9 mouse cellular contexts compared by ENCODE assay signal in the genomic region with DNA sequence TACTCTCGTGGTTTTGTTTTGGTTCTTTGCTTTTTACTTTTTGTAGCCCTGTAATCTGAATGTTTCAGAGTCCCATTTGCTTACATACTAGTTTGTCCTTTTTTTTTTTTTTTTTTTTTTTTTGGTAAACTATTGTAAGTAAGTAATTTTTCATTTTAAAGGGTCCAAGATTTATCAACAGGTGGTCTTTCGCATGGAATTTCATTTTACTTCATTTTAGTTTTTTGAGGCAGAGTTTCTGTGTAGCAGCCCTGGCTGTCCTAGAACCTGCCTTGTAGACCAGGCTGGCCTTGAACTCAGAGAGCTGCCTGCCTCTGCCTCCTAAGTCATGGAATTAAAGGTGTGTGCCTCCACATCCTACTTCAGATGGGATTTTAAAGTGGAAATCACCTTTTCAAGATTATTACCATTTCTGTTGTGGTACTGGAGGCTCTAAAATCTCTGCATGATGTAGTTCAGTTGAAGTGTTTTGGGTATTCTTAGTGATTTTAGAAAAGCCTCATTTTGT. TPM values are rescaled to one million over a fixed set of nuclear protein-coding genes. Genes with fewer than 3 reads are reported as not detected.
DNase-seq lines count a peak whose midpoint lies in the region; ATAC-seq and TF ChIP-seq lines count a peak whose summit lies in the region.
"Had no signal": no experiment of that assay in that cellular context is flagged by ENCODE, and none has a peak within 500 bp of the region (broad histone marks: within the 10 kb centered on the region; RNA-seq: fewer than 3 reads in every experiment).

No protein-coding gene starts in this region.

- H3K27ac ChIP-seq in layer of hippocampus, adult 2 months, result peak overlapping the region; percentile 97
- no peak overlapping the region for H3K27ac ChIP-seq in cortical plate, adult 2 months (ENCODE audit: insufficient read depth, low read length)
- H3K27ac ChIP-seq in intestine, embryonic 14.5 days (ENCODE audit: low read depth), result no peak overlapping the region

- no peaks in the 10 kb centered on the region for H3K27me3 ChIP-seq in intestine, embryonic 14.5 days (replicated peaks; ENCODE audit: control insufficient read depth, insufficient read depth, low read length)
- H3K27me3 ChIP-seq in myocyte (ENCODE audit: control insufficient read depth, insufficient read depth, insufficient read length), result no peaks in the 10 kb centered on the region

- H3K36me3 ChIP-seq in intestine, embryonic 14.5 days (ENCODE audit: control insufficient read depth, insufficient read depth, low read length), result peaks cover 4% of the 10 kb centered on the region
- peaks cover 6% of the 10 kb centered on the region for H3K36me3 ChIP-seq in myocyte (ENCODE audit: control insufficient read depth, insufficient read depth)

- no peak overlapping the region; the same call in 1 of the 2 replicates for H3K9ac ChIP-seq in intestine, embryonic 14.5 days (ENCODE audit: low read length)

- H3K79me2 ChIP-seq in myocyte (ENCODE audit: control insufficient read depth, insufficient read depth), result peaks cover 55% of the 10 kb centered on the region

- DNase-seq in layer of hippocampus, adult 2 months (ENCODE audit: low spot score in 2 of 2), result no peak
- DNase-seq in layer of hippocampus, adult 8-10 months (ENCODE audit: low spot score in 2 of 2), result no peak
- DNase-seq in intestine, embryonic 14.5 days (ENCODE audit: low spot score), result no peak
- no peak for DNase-seq in testis, postnatal 14 days (ENCODE audit: low spot score)
- DNase-seq in gastrocnemius, adult 8-10 months (ENCODE audit: low spot score in 2 of 2), result no peak
- no peak for DNase-seq in frontal cortex, postnatal 36 days (ENCODE audit: low spot score in 2 of 2)
- DNase-seq: gastrocnemius, postnatal 10 days had no signal

- peak overlapping the region; percentile 97 for H3K4me3 ChIP-seq in layer of hippocampus, adult 2 months
- peak overlapping the region; percentile 59; the same call in 1 of the 2 replicates for H3K4me3 ChIP-seq in cortical plate, adult 2 months (ENCODE audit: insufficient read depth, low read length)
- H3K4me3 ChIP-seq in intestine, embryonic 14.5 days (ENCODE audit: low read depth, low read length), result peak overlapping the region; percentile 78
- H3K4me3 ChIP-seq in myocyte, result peak overlapping the region; percentile 71

- H3K9me3 ChIP-seq in intestine, embryonic 14.5 days (ENCODE audit: control insufficient read depth, low read length), result no peaks in the 10 kb centered on the region

- TF ChIP-seq POLR2A in cortical plate, adult 2 months (IDR thresholded peaks at IDR 0.05; ENCODE audit: extremely low read depth, insufficient read depth, low read length), result no peak
- no peak for TF ChIP-seq POLR2A in myocyte (IDR thresholded peaks at IDR 0.05; ENCODE audit: insufficient read length, low read depth)

- no peak for ATAC-seq in intestine, embryonic 14.5 days (replicated peaks; ENCODE audit: low FRiP score, low TSS enrichment, low read depth)

- no peak for TF ChIP-seq CTCF in layer of hippocampus, adult 2 months (conservative IDR thresholded peaks at IDR 0.05)
- TF ChIP-seq CTCF in cortical plate, adult 2 months (IDR thresholded peaks at IDR 0.05; ENCODE audit: extremely low read depth, insufficient read depth, low read length), result no peak

- peak overlapping the region; percentile 58 for H3K4me2 ChIP-seq in intestine, embryonic 14.5 days (ENCODE audit: low read length)
- peak overlapping the region; percentile 71 for H3K4me2 ChIP-seq in myocyte (ENCODE audit: low read depth)

- H3K4me1 ChIP-seq in cortical plate, adult 2 months (ENCODE audit: control insufficient read depth, insufficient read depth, low read length), result peaks cover 1% of the 10 kb centered on the region; the same call in 1 of the 2 replicates
- peaks cover 3% of the 10 kb centered on the region; the same call in 1 of the 2 replicates for H3K4me1 ChIP-seq in intestine, embryonic 14.5 days (replicated peaks; ENCODE audit: control insufficient read depth, insufficient read depth, low read length)

- peak overlapping the region; percentile 45 for H3ac ChIP-seq in myocyte (ENCODE audit: control insufficient read depth, insufficient read length)

- 43% methylated on average over 2 of the region's 2 CpGs for WGBS in intestine, embryonic 14.5 days

TF ChIP-seq in myocyte, 11 proteins besides CTCF, POLR2A, EP300 and RAD21:
- TF ChIP-seq POLR2AphosphoS2 (IDR thresholded peaks at IDR 0.05; ENCODE audit: insufficient read length, low read depth) (no peak), E2F4 (IDR thresholded peaks at IDR 0.05; ENCODE audit: insufficient read depth) (no peak), TCF3 (IDR thresholded peaks at IDR 0.05; ENCODE audit: insufficient read length, low read depth) (no peak), TCF12 (IDR thresholded peaks at IDR 0.05; ENCODE audit: insufficient read depth, poor library complexity, severe bottlenecking) (no peak), MYOD1 (IDR thresholded peaks at IDR 0.05; ENCODE audit: control insufficient read depth in 1 of 3, insufficient read length in 2 of 3, low read depth in 2 of 3) (no peak), MAX (IDR thresholded peaks at IDR 0.05; ENCODE audit: low read depth) (no peak), SRF (IDR thresholded peaks at IDR 0.05; ENCODE audit: control insufficient read depth, insufficient read length, low read depth) (no peak), REST (IDR thresholded peaks at IDR 0.05; ENCODE audit: insufficient read depth, insufficient read length) (no peak), MYOG (IDR thresholded peaks at IDR 0.05; ENCODE audit: control insufficient read depth in 1 of 3, insufficient read depth in 1 of 3, insufficient read length in 2 of 3, low read depth in 2 of 3) (no peak)

RNA-seq across cellular contexts. Expression of a gene that starts 2.2 kb away (rescaled TPM):
- 10 to 100 TPM; 41.3 to 42.9 TPM for total RNA-seq in layer of hippocampus, adult 2 months (2021)
- 10 to 100 TPM; 38.4 to 45.3 (median 40.3) TPM for total RNA-seq in layer of hippocampus, adult 8-10 months (2022)
- 26.4 and 29.0 TPM in 2 replicates for polyA plus RNA-seq in cortical plate, adult 2 months (2012; rRNA removed)
- 28.4 and 29.6 TPM in 2 replicates for polyA plus RNA-seq in intestine, embryonic 14.5 days (2014; fragmentation: Nextera tagmentation; extraction: Ambion mirVana)
- polyA plus RNA-seq in myocyte (2012; fragmentation: generic; extraction: Trizol), result 8.8 TPM
- total RNA-seq in gastrocnemius, adult 8-10 months (2022), result 10 to 100 TPM; 74.9 to 84.8 (median 79.8) TPM
